Mouse (Mus musculus): ENCODE data around the gene Sebox. TPM values are rescaled to one million over a fixed set of nuclear protein-coding genes. Genes with fewer than 3 reads are reported as not detected.

The Sebox gene
- not detected in 2 replicates for polyA plus RNA-seq (2015; fragmentation: Nextera tagmentation; extraction: Ambion mirVana)

DNA sequence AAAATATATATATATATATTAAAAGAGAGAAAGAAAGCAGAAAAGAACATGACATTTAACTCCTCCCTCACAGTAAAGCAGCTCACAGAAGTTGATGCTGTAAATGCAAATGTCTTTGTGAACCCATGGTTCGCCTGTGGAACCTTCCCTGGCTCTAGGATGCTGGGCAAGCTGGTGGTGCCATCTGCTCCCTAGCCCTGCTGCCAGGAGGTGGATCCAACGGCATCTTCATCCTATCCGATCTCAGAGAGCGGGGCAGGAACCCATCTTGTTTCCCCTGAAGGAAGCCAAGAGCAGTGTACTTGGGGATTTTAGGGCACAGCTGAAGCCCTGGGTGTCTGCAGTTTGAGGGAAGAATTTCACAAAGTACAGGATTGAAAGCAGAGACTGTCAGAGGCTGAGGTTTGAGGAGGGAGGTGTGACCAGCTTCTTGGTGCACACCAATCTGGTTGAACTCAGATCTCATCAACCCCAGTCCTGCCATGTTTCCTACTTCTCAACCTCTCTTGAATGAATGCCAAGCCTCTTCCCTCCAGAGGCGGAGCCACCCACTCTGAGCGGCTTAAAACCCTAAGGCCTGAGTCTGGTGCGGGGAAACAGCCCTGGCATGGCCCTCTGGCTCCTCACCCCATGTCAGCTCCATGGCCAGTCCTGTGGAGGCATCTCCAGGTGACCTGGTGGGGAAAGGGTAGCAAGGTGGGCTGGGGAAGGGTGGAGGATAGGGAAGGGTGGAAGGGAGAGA, at the start of gene Sebox:
Gene Sebox, plus strand, starts transcription at position 539 of the 742 bp plus-strand sequence.
- no peak for ATAC-seq (replicated peaks; ENCODE audit: insufficient number of reproducible peaks, insufficient read depth, low FRiP score, low read depth)
- H3K4me1 ChIP-seq (replicated peaks), result no peaks in the 10 kb centered on the region; the same call in 1 of the 2 replicates
- H3K27me3 ChIP-seq, result peaks cover 39% of the 10 kb centered on the region
- H3K4me3 ChIP-seq, result no peak within 1 kb of the TSS
- peaks cover 26% of the 10 kb centered on the region for H3K36me3 ChIP-seq
- no peak within 1 kb of the TSS for H3K9ac ChIP-seq
- no peaks in the 10 kb centered on the region for H3K9me3 ChIP-seq (replicated peaks)
- WGBS, result 67% methylated on average over 7 of the region's 7 CpGs
- no peak within 1 kb of the TSS for H3K4me2 ChIP-seq
- H3K27ac ChIP-seq, result no peak within 1 kb of the TSS

- no peak overlapping the region for H3K9ac ChIP-seq
- no peak overlapping the region for H3K4me2 ChIP-seq
- H3K36me3 ChIP-seq, result no peaks in the 10 kb centered on the region
- ATAC-seq (replicated peaks; ENCODE audit: insufficient number of reproducible peaks, insufficient read depth, low FRiP score, low read depth), result no peak
- 0 out of 2 replicates have a peak, but pooled peaks cover 4% of the 10 kb centered on the region for H3K4me1 ChIP-seq (replicated peaks)
- H3K4me3 ChIP-seq, result no peak overlapping the region
- WGBS, result 12% methylated on average over 4 of the region's 4 CpGs
- no peaks in the 10 kb centered on the region; the same call in 1 of the 2 replicates for H3K27me3 ChIP-seq
- no peak overlapping the region for H3K27ac ChIP-seq
- no peaks in the 10 kb centered on the region for H3K9me3 ChIP-seq (replicated peaks)
Observed at GRCm38 (mm10) chr11:78453675-78454074, 49.6 kb upstream of the Sebox start.

DNA sequence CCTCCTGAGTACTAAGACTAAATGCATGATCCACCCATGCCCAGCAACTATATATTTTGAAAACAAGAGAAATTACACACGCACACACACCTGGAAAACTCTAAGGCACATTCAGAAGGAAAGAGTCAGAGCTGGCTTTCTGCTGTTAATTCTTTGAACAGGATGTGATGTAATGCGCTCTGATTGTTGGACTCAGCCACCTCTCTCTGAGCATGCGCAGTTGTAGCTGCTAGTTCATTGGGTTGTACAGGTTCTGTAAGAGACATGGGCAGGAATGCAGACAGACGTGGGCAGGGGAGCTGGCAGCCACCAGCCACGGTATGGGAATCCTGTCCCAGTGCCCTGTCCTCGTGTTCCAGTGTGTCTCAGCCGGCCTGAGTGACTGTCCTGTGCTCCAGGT, 49.0 kb upstream of the Sebox start:
- H3K4me1 ChIP-seq (replicated peaks), result 0 out of 2 replicates have a peak, but pooled peaks cover 4% of the 10 kb centered on the region
- H3K36me3 ChIP-seq, result no peaks in the 10 kb centered on the region
- no peak for ATAC-seq (replicated peaks; ENCODE audit: insufficient number of reproducible peaks, insufficient read depth, low FRiP score, low read depth)
- no peaks in the 10 kb centered on the region; the same call in 1 of the 2 replicates for H3K27me3 ChIP-seq
- no peak overlapping the region for H3K27ac ChIP-seq
- no peaks in the 10 kb centered on the region for H3K9me3 ChIP-seq (replicated peaks)
- 62% methylated on average over 7 of the region's 7 CpGs for WGBS
- no peak overlapping the region for H3K9ac ChIP-seq
- no peak overlapping the region for H3K4me3 ChIP-seq
- H3K4me2 ChIP-seq, result no peak overlapping the region

DNA sequence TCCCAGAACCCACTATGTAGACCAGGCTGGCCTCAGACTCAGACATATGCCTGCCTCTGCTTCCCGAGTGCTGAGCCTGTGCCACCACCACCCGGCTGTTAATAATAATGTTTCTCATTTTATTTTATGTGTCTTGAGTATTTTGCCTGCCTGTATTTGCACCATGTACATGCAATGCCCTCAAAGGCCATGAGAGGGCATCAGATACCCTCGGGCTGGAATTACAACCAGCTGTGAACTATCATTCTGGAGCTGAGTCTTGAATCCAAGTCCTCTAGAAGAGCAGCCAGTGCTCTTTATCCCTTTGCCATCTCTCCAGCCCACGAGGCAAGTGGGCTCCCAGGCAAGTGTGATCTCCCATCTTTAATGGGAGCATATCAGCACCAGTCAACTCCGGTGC, 47.9 kb upstream of the Sebox start:
- Histone ChIP-seq H3K27ac (no peak overlapping the region), H3K9ac (no peak overlapping the region), H3K36me3 (no peaks in the 10 kb centered on the region), H3K4me2 (no peak overlapping the region), H3K4me3 (no peak overlapping the region), H3K4me1 (replicated peaks) (0 out of 2 replicates have a peak, but pooled peaks cover 4% of the 10 kb centered on the region), H3K27me3 (no peaks in the 10 kb centered on the region; the same call in 1 of the 2 replicates), H3K9me3 (replicated peaks) (no peaks in the 10 kb centered on the region)
- no peak for ATAC-seq (replicated peaks; ENCODE audit: insufficient number of reproducible peaks, insufficient read depth, low FRiP score, low read depth)
- WGBS, result 26% methylated on average over 5 of the region's 5 CpGs

DNA sequence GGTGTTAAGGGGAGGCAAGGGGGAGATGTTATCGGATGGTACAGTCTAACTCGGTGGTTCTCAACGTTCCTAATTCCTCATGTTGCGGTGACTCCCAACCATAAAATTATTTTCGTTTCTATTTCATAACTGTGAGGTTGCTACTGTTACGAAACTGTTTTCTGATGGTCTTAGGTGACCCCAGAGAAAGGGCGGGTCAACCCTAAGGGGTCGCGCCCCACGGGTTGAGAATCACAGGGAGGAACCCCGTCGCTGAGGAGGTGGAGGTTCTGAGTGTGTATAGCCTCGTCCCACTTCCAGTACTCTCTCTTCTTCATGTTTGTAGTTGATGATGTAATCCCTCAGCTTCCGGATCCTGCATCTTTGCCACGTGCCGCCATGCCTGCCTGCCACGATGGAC, 44.5 kb upstream of the Sebox start:
- no peak overlapping the region for H3K27ac ChIP-seq
- no peaks in the 10 kb centered on the region for H3K9me3 ChIP-seq (replicated peaks)
- WGBS, result 80% methylated on average over 17 of the region's 17 CpGs
- no peak for ATAC-seq (replicated peaks; ENCODE audit: insufficient number of reproducible peaks, insufficient read depth, low FRiP score, low read depth)
- H3K4me2 ChIP-seq, result no peak overlapping the region
- no peak overlapping the region for H3K4me3 ChIP-seq
- H3K9ac ChIP-seq, result no peak overlapping the region
- H3K4me1 ChIP-seq (replicated peaks), result 0 out of 2 replicates have a peak, but pooled peaks cover 4% of the 10 kb centered on the region
- no peaks in the 10 kb centered on the region for H3K36me3 ChIP-seq
- H3K27me3 ChIP-seq, result no peaks in the 10 kb centered on the region; the same call in 1 of the 2 replicates

- no peak overlapping the region for H3K4me3 ChIP-seq
- no peaks in the 10 kb centered on the region for H3K36me3 ChIP-seq
- no peak overlapping the region for H3K9ac ChIP-seq
- no peak overlapping the region for H3K27ac ChIP-seq
- no peak overlapping the region for H3K4me2 ChIP-seq
- H3K4me1 ChIP-seq (replicated peaks), result peaks cover 14% of the 10 kb centered on the region
- ATAC-seq (replicated peaks; ENCODE audit: insufficient number of reproducible peaks, insufficient read depth, low FRiP score, low read depth), result no peak
- no peaks in the 10 kb centered on the region; the same call in 1 of the 2 replicates for H3K27me3 ChIP-seq
- WGBS, result 61% methylated on average over 1 of the region's 1 CpGs
- no peaks in the 10 kb centered on the region for H3K9me3 ChIP-seq (replicated peaks)
Observed at GRCm38 (mm10) chr11:78461894-78462293, 41.4 kb upstream of the Sebox start.

- H3K27ac ChIP-seq, result no peak overlapping the region
- H3K4me3 ChIP-seq, result no peak overlapping the region
- peaks cover 14% of the 10 kb centered on the region for H3K4me1 ChIP-seq (replicated peaks)
- no peak for ATAC-seq (replicated peaks; ENCODE audit: insufficient number of reproducible peaks, insufficient read depth, low FRiP score, low read depth)
- 74% methylated on average over 5 of the region's 5 CpGs for WGBS
- H3K27me3 ChIP-seq, result no peaks in the 10 kb centered on the region; the same call in 1 of the 2 replicates
- H3K4me2 ChIP-seq, result no peak overlapping the region
- H3K9me3 ChIP-seq (replicated peaks), result no peaks in the 10 kb centered on the region
- no peak overlapping the region for H3K9ac ChIP-seq
- H3K36me3 ChIP-seq, result no peaks in the 10 kb centered on the region
Observed at GRCm38 (mm10) chr11:78462669-78463068, 40.6 kb upstream of the Sebox start.

DNA sequence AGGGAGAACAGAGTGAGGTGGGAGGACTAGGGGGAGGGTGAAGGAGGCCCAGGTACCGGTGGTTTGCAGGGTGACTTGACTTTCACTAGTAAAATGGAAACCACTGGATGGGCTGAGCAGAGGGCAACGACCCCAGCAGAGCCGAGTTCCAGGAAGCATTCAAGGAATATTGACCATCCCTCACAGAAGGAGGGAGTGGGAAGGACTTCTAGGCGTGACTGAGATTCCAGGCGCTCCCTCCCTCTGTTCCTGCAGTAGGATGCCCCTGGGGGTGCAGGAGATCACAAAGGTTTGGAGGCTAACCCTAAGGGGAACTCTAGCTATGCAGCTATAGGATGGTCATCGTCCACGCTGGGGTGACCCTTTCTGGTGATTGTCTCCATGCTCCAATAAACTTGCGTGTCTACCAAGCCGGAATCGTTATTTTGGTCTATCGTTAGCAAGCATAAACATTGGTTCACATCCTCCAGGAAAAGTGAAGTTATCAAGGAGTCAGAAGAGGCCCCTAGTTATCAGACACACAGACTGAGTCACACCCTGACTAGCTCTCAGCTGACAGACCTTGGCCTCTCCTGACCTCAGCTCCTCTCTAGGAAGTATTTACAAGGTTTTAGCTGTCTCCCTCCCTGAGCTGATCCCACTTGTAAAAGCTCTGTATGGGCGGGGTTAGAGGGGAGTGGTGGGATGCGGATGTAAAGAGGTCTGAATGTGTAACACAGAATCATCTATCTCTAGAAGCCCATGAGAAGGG, 39.8 kb upstream of the Sebox start:
- WGBS, result 40% methylated on average over 13 of the region's 13 CpGs
- ATAC-seq (replicated peaks; ENCODE audit: insufficient number of reproducible peaks, insufficient read depth, low FRiP score, low read depth), result no peak
- Histone ChIP-seq H3K36me3 (no peaks in the 10 kb centered on the region), H3K27me3 (no peaks in the 10 kb centered on the region), H3K9me3 (replicated peaks) (no peaks in the 10 kb centered on the region), H3K4me1 (replicated peaks) (peaks cover 14% of the 10 kb centered on the region), H3K4me3 (no peak overlapping the region), H3K4me2 (no peak overlapping the region), H3K9ac (no peak overlapping the region), H3K27ac (no peak overlapping the region)

GRCm38 (mm10) chr11:78465116-78465515, 38.1 kb upstream of the Sebox start:
- Histone ChIP-seq H3K4me2 (peak overlapping the region; percentile 89), H3K36me3 (no peaks in the 10 kb centered on the region), H3K4me1 (replicated peaks) (peaks cover 14% of the 10 kb centered on the region), H3K4me3 (peak overlapping the region; percentile 67), H3K27me3 (no peaks in the 10 kb centered on the region), H3K27ac (no peak overlapping the region; the same call in 1 of the 2 replicates), H3K9me3 (replicated peaks) (no peaks in the 10 kb centered on the region), H3K9ac (peak overlapping the region; percentile 70)
- WGBS, result 46% methylated on average over 9 of the region's 9 CpGs
- no peak for ATAC-seq (replicated peaks; ENCODE audit: insufficient number of reproducible peaks, insufficient read depth, low FRiP score, low read depth)

- peak within 1 kb of the TSS; percentile 67 for H3K4me3 ChIP-seq
- H3K9me3 ChIP-seq (replicated peaks), result no peaks in the 10 kb centered on the region
- H3K4me1 ChIP-seq (replicated peaks), result peaks cover 14% of the 10 kb centered on the region
- H3K36me3 ChIP-seq, result no peaks in the 10 kb centered on the region
- H3K27ac ChIP-seq, result peak within 1 kb of the TSS; percentile 88
- H3K4me2 ChIP-seq, result peak within 1 kb of the TSS; percentile 89
- ATAC-seq (replicated peaks; ENCODE audit: insufficient number of reproducible peaks, insufficient read depth, low FRiP score, low read depth), result peak; percentile 93
- peak within 1 kb of the TSS; percentile 70 for H3K9ac ChIP-seq
- no peaks in the 10 kb centered on the region for H3K27me3 ChIP-seq
- under 1% methylated on average over 41 of the region's 41 CpGs for WGBS
Observed at GRCm38 (mm10) chr11:78465568-78466180, 37.6 kb upstream of the Sebox start, which contains the start of gene Slc46a1. Gene Slc46a1 (plus strand): TSS chr11:78465697.

Measured in heart, embryonic 15.5 days (tissue).